Mouse (Mus musculus): ENCODE results near the gene Ispd. TPM values are rescaled to one million over a fixed set of nuclear protein-coding genes. Genes with fewer than 3 reads are reported as not detected.
"Not testable (repeated sequence)": the region's sequence is repeated elsewhere in the genome, so short reads cannot be mapped to it uniquely, and the experiment has no call there.

Ispd gene
- total RNA-seq, 1 experiment = 1.7 TPM

DNA sequence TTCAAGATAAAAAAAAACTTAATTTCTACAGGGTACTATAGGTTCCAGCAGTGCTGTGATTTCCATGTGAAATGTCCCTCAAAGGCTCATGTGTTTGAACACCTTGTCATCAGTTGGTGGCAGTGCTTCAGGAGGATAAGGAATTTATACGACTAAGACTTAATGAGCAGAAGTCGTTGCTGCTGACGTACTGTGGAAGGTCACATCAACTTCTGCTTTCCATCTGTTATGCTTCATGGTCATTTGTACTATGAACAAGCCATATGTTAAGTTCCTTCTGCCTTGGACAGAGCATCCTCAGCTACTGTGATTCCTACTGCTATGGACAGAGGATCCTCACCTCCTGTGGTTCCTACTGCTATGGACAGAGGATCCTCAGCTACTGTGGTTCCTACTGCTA lies 21.2 kb upstream of the Ispd start:
- Histone ChIP-seq H3K36me3 (ENCODE audit: control insufficient read depth, insufficient read depth, low read length, poor library complexity, severe bottlenecking) (no peaks in the 10 kb centered on the region), H3K27ac (ENCODE audit: insufficient read depth, low read depth, low read length, poor library complexity, severe bottlenecking) (no peak overlapping the region), H3K4me3 (ENCODE audit: insufficient read depth in 1 of 2, low read depth in 1 of 2, low read length in 2 of 2, poor library complexity in 1 of 2, severe bottlenecking in 1 of 2) (no peak overlapping the region), H3K4me1 (ENCODE audit: control insufficient read depth in 2 of 2, insufficient read depth in 2 of 2, low read length in 2 of 2, poor library complexity in 1 of 2) (no peaks in the 10 kb centered on the region), H3K9ac (ENCODE audit: insufficient read depth, low read depth, low read length, poor library complexity, severe bottlenecking) (no peak overlapping the region), H3K9me3 (ENCODE audit: control insufficient read depth, insufficient read depth, low read depth, low read length) (no peaks in the 10 kb centered on the region)
- DNase-seq (ENCODE audit: low read depth, low spot score) = no peak
- TF ChIP-seq ZNF384 (IDR thresholded peaks at IDR 0.05; ENCODE audit: low read depth, low read length) (no peak), ZC3H11A (IDR thresholded peaks at IDR 0.05; ENCODE audit: borderline replicate concordance, low read depth, low read length) (no peak)
- in situ Hi-C loops (cut with MboI; ENCODE audit: low sequenced_read_pairs in 2 of 2, unreplicated experiment in 2 of 2) = no loop called here

DNA sequence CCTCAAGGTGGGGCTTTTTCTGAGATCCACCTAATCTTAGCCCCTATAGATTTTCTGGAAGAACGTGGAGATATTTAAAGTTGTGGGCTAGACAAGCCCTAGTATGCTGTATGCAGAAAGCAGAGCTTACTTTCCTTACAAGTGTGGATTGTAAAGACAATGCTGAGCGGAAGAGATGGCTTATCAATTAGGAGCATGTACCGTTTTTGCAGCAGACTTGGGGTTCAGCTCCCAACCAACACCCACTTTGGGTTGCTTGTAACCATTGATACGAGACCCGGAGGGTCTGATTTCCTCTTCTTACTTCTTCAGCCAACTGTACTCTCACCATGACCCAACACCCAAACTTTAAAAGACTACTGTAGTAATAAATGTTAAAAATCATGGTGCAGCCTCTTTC lies 20.6 kb upstream of the Ispd start:
- TF ChIP-seq HCFC1 (IDR thresholded peaks at IDR 0.05; ENCODE audit: borderline replicate concordance, insufficient read depth, low read length) (no peak), CHD2 (IDR thresholded peaks at IDR 0.05; ENCODE audit: low read depth, low read length) (no peak), ZNF384 (IDR thresholded peaks at IDR 0.05; ENCODE audit: low read depth, low read length) (no peak), MAFK (IDR thresholded peaks at IDR 0.05; ENCODE audit: insufficient read depth, low read depth, low read length) (no peak), ZC3H11A (IDR thresholded peaks at IDR 0.05; ENCODE audit: borderline replicate concordance, low read depth, low read length) (no peak)
- in situ Hi-C loops (cut with MboI; ENCODE audit: low sequenced_read_pairs in 2 of 2, unreplicated experiment in 2 of 2) = no loop called here
- Histone ChIP-seq H3K9ac (ENCODE audit: insufficient read depth, low read depth, low read length, poor library complexity, severe bottlenecking) (no peak overlapping the region), H3K4me3 (ENCODE audit: insufficient read depth in 1 of 2, low read depth in 1 of 2, low read length in 2 of 2, poor library complexity in 1 of 2, severe bottlenecking in 1 of 2) (no peak overlapping the region), H3K27ac (ENCODE audit: insufficient read depth, low read depth, low read length, poor library complexity, severe bottlenecking) (no peak overlapping the region), H3K4me1 (ENCODE audit: control insufficient read depth in 2 of 2, insufficient read depth in 2 of 2, low read length in 2 of 2, poor library complexity in 1 of 2) (no peaks in the 10 kb centered on the region), H3K9me3 (ENCODE audit: control insufficient read depth, insufficient read depth, low read depth, low read length) (no peaks in the 10 kb centered on the region), H3K36me3 (ENCODE audit: control insufficient read depth, insufficient read depth, low read length, poor library complexity, severe bottlenecking) (no peaks in the 10 kb centered on the region)
- DNase-seq (ENCODE audit: low read depth, low spot score) = no peak

GRCm38 (mm10) chr12:36364013-36364412 lies 17.2 kb upstream of the Ispd start:
- TF ChIP-seq MAFK (IDR thresholded peaks at IDR 0.05; ENCODE audit: insufficient read depth, low read depth, low read length) = no peak
- no peak for TF ChIP-seq ZNF384 (IDR thresholded peaks at IDR 0.05; ENCODE audit: low read depth, low read length)
- TF ChIP-seq CHD2 (IDR thresholded peaks at IDR 0.05; ENCODE audit: low read depth, low read length) = no peak
- TF ChIP-seq HCFC1 (IDR thresholded peaks at IDR 0.05; ENCODE audit: borderline replicate concordance, insufficient read depth, low read length) = no peak
- TF ChIP-seq ZC3H11A (IDR thresholded peaks at IDR 0.05; ENCODE audit: borderline replicate concordance, low read depth, low read length) = no peak
- no peaks in the 10 kb centered on the region for H3K4me1 ChIP-seq (ENCODE audit: control insufficient read depth in 2 of 2, insufficient read depth in 2 of 2, low read length in 2 of 2, poor library complexity in 1 of 2)
- no peak overlapping the region for H3K4me3 ChIP-seq (ENCODE audit: insufficient read depth in 1 of 2, low read depth in 1 of 2, low read length in 2 of 2, poor library complexity in 1 of 2, severe bottlenecking in 1 of 2)
- no peak overlapping the region for H3K9ac ChIP-seq (ENCODE audit: insufficient read depth, low read depth, low read length, poor library complexity, severe bottlenecking)
- no peak overlapping the region for H3K27ac ChIP-seq (ENCODE audit: insufficient read depth, low read depth, low read length, poor library complexity, severe bottlenecking)
- in situ Hi-C loops (cut with MboI; ENCODE audit: low sequenced_read_pairs in 2 of 2, unreplicated experiment in 2 of 2) = no loop called here
- DNase-seq (ENCODE audit: low read depth, low spot score) = no peak
- H3K9me3 ChIP-seq (ENCODE audit: control insufficient read depth, insufficient read depth, low read depth, low read length) = no peaks in the 10 kb centered on the region
- no peaks in the 10 kb centered on the region for H3K36me3 ChIP-seq (ENCODE audit: control insufficient read depth, insufficient read depth, low read length, poor library complexity, severe bottlenecking)

DNA sequence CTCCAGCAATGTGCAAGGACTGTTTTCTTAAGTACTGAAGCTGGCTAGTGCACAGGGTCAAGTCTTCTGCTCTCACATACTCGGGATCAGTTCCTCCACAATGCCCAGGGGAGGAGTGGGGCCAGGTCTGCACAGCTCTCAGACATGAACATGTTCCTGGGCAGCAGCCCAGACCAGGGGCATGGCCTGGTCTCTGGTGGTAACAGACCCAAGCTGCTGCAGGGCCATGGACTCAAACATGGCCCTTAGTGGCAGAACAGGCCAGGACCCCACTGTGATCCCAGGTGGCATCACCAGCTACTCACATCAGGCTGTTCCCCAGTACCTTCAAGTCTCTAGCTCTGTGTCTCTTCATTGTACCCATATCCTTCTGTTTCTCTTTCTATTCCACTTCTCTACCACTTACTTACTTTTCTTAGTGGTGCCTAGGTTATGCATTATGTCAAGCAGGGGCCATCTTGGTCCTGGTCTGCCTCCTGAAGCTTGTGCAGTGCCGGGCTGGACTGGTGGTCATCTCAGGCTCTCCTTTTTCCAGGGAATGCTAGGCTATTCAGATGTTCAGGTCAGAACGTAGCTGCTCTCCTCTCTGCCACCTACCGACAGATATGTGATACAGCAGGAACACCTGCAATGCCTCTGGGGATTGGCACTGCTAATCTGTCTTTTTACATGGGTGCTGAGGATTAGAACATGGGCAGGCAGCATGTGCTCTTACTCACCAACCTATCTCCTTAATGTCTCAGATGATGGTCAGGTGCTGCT lies 7.8 kb upstream of the Ispd start:
- in situ Hi-C loops (cut with MboI; ENCODE audit: low sequenced_read_pairs in 2 of 2, unreplicated experiment in 2 of 2) = no loop called here
- DNase-seq (ENCODE audit: low read depth, low spot score) = peak; percentile 40
- TF ChIP-seq ZC3H11A (IDR thresholded peaks at IDR 0.05; ENCODE audit: borderline replicate concordance, low read depth, low read length) (0 out of 2 replicates have a peak, but pooled peaks have one; percentile 20), MAFK (IDR thresholded peaks at IDR 0.05; ENCODE audit: insufficient read depth, low read depth, low read length) (no peak), CHD2 (IDR thresholded peaks at IDR 0.05; ENCODE audit: low read depth, low read length) (no peak), HCFC1 (IDR thresholded peaks at IDR 0.05; ENCODE audit: borderline replicate concordance, insufficient read depth, low read length) (no peak)

DNA sequence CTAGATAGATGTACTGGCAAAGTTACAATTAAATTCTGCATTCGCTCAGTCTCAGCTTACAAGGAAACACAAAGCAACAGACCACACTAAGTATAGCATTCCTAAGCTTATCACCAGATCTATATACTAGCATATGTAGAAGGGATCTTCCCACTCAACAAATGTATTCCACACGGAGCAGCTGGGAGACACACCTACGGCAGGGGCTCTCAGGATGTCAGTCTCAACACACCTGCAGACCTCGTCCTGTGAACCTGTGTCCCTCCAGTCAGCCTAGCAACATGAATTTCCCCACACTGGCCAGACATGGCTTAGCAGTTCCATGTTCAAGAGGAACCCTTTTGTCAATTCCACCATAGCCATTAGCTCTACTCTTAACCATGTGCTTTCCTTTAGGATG lies 4.9 kb upstream of the Ispd start:
- DNase-seq (ENCODE audit: low read depth, low spot score); H3K27ac ChIP-seq (ENCODE audit: insufficient read depth, low read depth, low read length, poor library complexity, severe bottlenecking); H3K36me3 ChIP-seq (ENCODE audit: control insufficient read depth, insufficient read depth, low read length, poor library complexity, severe bottlenecking); H3K9me3 ChIP-seq (ENCODE audit: control insufficient read depth, insufficient read depth, low read depth, low read length); H3K4me1 ChIP-seq (ENCODE audit: control insufficient read depth in 2 of 2, insufficient read depth in 2 of 2, low read length in 2 of 2, poor library complexity in 1 of 2); in situ Hi-C loops (cut with MboI; ENCODE audit: low sequenced_read_pairs in 2 of 2, unreplicated experiment in 2 of 2); H3K4me3 ChIP-seq (ENCODE audit: insufficient read depth in 1 of 2, low read depth in 1 of 2, low read length in 2 of 2, poor library complexity in 1 of 2, severe bottlenecking in 1 of 2); H3K9ac ChIP-seq (ENCODE audit: insufficient read depth, low read depth, low read length, poor library complexity, severe bottlenecking): not testable (repeated sequence)

More for the DNA sequence above, 7.8 kb upstream of the Ispd start:
- Histone ChIP-seq H3K27ac (ENCODE audit: insufficient read depth, low read depth, low read length, poor library complexity, severe bottlenecking) (no peak overlapping the region), H3K9ac (ENCODE audit: insufficient read depth, low read depth, low read length, poor library complexity, severe bottlenecking) (no peak overlapping the region), H3K9me3 (ENCODE audit: control insufficient read depth, insufficient read depth, low read depth, low read length) (no peaks in the 10 kb centered on the region), H3K4me1 (ENCODE audit: control insufficient read depth in 2 of 2, insufficient read depth in 2 of 2, low read length in 2 of 2, poor library complexity in 1 of 2) (no peaks in the 10 kb centered on the region; a peak in 1 of 4 replicates), H3K36me3 (ENCODE audit: control insufficient read depth, insufficient read depth, low read length, poor library complexity, severe bottlenecking) (no peaks in the 10 kb centered on the region), H3K4me3 (ENCODE audit: insufficient read depth in 1 of 2, low read depth in 1 of 2, low read length in 2 of 2, poor library complexity in 1 of 2, severe bottlenecking in 1 of 2) (no peak overlapping the region)
